Mouse (Mus musculus) adrenal gland, adult 8-10 months (tissue): ENCODE data around the gene Zfp651. TPM values are rescaled to one million over a fixed set of nuclear protein-coding genes. Genes with fewer than 3 reads are reported as not detected.

ENCODE experiments used
- DNase-seq: peaks from one replicate; pipeline ENCODE4 v3.0.0; 2022
- total RNA-seq, 4 experiments: library from RNA; stranded (reverse); gene quantifications; 2 replicates each; pipeline ENCODE4 v1.2.4; 2022

Zfp651 gene
- total RNA-seq, 4 experiments from 2014 or later = 39.3 to 64.2 (median 52.9) TPM

DNA sequence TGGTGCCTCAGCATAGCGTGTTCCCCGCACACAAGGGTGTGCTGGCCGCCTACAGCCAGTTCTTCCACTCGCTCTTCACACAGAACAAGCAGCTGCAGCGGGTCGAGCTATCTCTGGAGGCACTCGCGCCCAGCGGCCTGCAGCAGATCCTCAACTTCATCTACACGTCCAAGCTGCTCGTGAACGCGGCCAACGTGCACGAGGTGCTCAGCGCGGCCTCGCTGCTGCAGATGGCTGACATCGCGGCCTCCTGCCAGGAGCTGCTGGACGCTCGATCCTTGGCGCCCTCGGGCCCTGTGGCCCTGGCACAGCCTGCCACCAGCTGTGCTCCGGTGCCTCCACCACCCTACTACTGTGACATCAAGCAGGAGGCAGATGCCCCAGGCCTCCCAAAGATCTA is 3.6 kb downstream of the Zfp651 start:
- no peak for DNase-seq

DNA sequence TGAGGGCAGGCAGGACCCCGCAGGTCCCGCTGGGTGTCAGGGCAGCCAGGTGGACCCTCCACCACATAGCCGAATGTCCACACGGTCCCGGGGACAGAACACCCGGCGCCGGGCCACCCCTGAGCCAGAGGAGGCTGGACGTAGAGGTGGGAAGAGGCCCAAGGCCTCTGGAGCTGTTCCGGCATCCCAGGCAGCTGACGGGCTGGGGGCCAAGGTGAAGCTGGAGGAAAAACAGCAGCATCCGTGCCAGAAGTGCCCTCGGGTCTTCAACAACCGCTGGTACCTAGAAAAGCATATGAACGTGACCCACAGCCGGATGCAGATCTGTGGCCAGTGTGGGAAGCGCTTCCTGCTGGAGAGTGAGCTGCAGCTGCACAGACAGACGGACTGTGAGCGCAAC is 4.6 kb downstream of the Zfp651 start:
- DNase-seq = no peak

DNA sequence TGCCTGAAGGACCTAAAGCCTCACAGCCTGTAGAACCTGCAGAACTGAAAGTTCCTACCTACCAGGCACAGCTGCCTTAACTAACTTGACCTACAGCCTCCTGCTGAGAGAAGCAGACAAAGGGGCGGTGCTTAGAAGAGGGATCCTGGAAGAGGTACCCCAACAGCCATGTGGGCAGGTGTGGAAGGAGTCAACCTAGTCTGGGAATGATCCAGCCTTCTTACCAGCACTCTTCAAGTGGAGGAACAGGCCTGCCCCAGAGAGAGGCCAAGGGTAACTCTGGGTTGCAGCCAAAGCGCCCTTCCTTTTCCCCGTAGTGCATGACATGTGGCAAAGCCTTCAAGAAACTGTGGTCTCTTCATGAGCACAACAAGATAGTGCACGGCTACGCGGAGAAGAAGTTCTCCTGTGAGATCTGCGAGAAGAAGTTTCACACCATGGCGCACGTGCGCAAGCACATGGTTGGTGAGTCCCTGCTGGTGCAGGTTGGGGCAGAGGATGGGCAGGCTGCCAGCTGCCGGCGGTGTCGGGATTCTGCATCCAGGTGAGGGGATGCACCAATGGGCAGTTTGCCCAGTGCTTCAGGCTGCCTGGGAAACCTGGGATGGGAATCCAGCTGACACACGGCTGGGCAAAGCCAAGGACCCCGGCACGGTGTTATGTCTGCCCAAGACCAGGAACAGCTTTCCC is 6.2 kb downstream of the Zfp651 start:
- no peak for DNase-seq

DNA sequence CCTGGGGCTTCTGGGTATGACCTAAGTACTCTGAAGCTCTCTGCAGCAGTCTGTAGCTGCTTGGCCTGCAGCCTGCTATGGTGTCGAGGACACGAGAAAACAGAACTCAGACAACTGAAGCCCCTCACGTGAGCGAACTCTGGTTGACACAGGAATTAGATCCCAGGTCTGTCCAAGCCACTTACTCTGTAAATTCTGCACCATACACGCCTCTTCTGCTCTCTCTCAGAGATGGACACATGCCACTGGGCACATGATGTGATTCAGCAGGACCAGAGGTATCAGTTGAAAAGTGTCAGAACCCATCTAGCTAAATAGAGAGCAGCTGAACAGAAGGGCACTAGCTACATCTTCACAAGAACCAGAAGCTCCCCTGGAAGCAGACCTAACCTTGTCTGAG is 13.3 kb downstream of the Zfp651 start:
- no peak for DNase-seq

DNA sequence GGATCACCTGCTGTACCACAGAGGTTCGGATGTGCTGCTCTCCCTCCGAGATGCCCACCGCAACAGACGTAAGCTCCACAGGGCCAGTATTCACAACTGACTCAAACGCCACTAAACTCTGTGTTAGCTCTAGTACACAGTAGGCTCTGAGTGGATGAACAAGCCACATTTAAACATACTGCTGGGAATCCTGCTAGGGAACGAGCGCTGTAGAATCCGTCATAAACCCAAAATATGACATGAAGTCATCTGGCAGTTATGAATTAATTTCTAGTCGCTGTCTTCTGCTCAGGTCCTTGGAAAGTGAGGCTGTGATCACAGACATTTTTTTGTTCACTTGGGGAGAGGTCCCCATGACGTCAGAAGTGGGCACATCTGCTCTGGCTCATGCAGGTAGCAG is 16.8 kb downstream of the Zfp651 start:
- DNase-seq = no peak

DNA sequence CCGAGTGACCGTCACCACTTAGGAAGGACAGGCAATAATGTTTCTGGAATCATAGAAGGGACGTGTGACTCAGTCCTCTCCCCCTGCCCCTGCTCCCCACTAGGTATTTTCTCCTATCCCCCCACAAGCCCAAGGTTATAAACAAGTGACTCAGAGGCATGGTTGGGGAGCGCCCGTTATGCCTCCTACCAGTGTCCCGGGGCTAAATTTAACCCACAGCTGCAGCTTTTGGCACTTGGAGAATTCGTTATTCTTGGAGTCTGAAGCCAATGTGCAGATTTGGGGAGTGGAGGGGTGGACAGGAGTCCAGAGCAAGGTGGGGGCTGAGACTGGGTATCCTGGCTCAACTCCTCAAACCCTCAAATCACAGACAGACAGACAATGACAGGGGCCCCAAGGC is 17.4 kb downstream of the Zfp651 start:
- no peak for DNase-seq

DNA sequence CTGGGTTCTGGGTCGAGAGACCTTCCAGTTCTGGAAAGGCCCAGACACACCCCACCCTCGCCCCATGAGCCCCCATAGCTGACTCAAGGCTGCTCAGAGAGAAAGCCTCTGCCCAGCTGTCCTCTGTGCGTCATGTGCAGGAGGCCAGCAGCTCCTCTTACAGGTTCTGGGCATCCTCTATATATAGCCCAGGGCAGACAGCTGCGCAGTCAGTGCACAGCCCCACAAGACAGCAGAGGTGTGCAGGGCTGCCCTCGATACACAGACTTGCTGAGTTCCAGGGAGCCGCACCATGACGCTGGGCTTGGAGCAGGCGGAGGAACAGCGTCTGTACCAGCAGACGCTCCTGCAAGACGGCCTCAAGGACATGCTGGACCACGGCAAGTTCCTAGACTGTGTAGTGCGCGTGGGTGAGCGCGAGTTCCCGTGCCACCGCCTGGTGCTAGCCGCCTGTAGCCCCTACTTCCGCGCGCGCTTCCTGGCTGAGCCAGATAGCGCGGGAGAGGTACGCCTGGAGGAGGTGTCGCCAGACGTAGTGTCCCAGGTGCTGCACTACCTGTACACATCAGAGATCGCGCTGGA is 18.4 kb downstream of the Zfp651 start, which contains the start of gene Klhl40:
TSS of gene Klhl40 (plus strand) at position 124 of the 582 bp plus-strand sequence.
- no peak for DNase-seq

DNA sequence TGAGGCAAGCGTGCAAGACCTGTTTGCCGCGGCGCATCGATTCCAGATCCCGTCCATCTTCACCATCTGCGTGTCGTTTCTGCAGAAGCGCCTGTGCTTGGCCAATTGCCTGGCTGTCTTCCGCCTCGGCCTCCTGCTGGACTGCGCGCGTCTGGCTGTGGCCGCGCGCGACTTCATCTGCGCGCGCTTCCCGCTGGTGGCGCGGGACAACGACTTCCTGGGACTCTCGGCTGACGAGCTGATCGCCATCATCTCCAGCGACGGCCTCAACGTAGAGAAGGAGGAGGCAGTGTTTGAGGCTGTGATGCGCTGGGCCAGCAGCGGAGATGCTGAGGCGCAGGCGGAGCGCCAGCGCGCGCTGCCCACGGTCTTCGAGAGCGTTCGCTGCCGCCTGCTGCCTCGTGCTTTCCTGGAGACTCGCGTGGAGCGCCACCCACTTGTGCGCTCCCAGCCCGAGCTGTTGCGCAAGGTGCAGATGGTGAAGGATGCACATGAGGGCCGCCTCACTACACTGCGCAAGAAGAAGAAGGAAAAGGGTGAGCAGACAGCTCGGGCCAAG is 19.0 kb downstream of the Zfp651 start:
- no peak for DNase-seq

DNA sequence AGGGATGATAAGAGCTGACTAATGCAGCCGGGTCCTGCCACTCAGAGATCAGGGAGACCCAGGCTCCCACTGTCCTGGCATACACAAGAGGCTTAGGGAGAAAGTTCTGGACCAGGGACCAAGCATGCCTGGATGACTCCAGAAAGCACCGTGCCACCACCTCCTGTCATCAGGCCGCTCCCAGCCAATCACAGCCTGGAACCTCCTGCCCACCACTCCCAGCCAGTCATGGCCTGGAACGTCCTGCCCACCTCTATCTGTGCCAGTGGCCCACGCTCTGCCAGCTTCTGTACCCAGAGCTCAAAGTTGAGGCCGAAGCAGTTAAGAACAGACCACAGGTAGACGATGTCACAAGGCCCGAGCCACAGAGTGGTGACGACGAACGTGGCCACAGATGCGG is 25.7 kb downstream of the Zfp651 start:
- DNase-seq = no peak

DNA sequence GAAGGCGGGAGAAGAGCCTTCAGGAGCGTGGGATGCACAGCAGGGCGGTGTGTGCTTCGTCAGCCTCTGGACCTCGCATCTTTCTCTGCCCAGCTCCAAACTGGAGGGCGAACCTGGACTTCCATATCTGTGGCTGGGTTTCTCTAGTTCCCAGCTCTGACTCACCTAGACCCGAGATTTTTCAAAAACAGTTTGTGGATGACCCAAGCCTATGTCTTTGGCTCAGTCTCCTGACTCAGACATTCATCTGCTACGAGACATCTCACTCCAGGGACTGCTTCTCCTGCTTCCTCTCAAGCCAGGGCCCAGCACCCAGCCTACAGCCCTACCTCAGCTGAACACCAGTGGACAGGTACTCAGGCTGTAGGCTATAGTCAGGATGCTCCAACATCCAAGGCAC is 26.1 kb downstream of the Zfp651 start:
- no peak for DNase-seq

DNA sequence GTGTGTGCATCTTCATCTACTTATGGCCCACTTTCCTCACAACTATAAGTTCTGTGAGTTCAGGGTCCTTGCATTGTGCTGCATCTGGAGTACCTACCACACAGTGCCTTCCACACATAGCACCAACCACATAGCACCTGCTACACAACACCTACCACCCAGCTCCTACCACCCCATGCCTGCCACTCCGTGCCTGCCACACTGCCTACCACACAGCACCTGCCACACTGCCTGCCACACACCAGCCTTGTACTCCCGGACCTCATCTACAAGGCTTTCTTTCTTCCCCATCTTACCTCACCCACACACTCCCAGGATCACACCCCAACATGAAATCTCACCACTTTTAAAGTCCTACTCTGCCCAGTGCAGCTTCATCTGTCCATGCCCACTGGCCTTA is 27.2 kb downstream of the Zfp651 start:
- no peak for DNase-seq

DNA sequence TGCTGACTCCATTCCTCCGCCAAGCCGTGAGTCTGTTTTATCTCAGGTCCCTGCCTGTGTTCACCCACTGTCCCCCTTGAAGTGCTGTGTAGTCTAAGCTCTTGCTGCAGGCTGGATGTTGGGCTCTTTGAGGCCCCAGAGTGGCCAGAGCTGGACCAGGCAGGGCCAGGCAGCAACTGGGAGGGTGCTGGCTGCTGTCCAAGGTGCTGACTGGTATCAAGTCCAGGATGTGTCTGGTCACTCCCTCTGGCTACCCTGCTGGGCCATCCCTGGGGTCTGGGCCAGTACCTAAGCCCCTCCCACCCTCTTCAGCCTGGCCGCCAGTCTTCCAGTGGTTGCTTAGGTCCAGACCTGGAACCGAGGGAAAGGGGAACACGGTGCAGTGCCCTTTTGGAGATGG is 32.1 kb downstream of the Zfp651 start:
- peak; percentile 28 for DNase-seq

DNA sequence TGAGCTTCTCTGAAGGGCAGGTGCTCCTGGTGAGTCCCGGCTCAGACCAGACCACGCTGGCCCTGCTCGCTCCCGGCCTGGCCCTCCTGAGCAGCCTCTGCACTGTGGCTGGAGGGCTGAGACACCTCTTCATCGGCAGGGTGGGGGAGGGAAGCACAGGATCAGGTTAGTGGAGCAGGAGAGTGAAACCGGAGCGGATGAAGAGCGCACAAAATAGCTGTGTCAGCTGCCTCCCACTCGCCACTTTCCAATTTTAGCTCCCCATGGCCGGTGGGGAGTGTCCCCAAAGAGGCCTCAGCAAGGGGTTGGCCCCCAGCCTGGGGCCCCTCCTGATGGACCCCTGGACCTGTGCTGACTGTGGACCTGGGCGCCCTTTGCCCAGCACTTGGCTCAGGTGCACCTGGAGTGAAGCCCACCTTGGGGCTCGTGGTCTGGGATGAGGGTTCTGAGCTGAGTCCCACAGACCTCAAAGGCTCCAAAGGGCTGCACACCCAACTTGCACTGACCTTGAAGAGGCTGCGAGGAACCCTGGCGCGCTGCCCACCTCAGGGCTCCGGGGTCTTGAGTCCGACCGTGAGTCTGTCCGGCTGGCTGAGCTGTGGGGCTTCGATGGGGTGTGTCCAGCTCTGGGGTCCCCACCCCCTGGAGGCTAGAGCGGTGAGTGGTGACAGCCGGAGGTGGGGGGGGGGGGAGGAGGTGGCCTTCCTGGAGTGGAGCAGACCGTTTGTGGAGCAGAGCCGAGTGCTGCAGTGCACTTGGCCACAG is 32.8 kb downstream of the Zfp651 start, which contains the start of gene Hhatl:
TSS of gene Hhatl (minus strand) at position 751 of the 765 bp plus-strand sequence.
- no peak for DNase-seq

DNA sequence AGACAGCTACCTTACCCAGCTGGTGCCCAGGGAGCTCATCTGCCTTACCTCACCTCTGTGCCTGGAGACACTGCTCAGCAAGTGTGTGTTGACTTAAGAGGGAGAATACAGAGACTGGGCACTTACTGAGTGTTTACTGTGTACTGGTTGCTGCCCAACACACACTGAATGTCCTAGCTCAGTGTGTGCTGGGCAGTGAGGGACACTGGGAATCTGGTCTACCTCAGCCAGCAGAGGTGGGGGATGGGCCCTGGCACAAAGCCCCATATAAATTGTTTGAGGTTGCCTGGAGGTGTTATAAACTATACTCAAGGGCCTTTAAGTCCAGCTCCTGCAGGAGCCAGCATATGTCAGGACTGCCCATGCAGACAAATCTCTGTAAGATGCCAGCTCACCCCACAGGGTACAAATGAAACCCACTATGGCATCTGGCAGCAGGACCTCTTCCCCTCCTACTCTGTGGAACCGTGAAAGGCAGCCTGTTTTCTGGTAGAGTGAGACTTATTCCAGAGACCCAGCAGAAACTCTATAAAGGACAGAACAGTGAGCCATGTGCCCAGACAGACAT is 35.9 kb downstream of the Zfp651 start:
- DNase-seq = no peak

DNA sequence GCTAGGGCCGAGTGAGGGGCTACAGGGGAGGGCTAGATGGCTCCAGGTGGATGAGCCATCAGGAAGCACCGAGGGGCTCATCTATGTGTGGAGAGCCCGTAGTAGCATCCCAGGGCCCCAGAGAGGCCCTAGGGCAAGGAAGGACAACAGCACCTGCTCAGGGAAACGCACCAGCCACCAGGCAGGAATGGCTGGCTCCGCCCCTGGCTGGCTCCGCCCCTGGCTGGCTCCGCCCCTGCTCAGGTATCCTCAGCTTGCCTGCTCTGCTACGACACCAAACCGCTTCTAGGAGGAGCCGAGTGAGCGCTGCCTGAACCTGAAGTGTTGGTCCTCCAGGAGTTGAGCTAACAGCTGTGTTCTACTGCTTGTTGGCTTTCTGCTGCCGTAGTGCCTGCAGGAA is 38.6 kb downstream of the Zfp651 start:
- no peak for DNase-seq

DNA sequence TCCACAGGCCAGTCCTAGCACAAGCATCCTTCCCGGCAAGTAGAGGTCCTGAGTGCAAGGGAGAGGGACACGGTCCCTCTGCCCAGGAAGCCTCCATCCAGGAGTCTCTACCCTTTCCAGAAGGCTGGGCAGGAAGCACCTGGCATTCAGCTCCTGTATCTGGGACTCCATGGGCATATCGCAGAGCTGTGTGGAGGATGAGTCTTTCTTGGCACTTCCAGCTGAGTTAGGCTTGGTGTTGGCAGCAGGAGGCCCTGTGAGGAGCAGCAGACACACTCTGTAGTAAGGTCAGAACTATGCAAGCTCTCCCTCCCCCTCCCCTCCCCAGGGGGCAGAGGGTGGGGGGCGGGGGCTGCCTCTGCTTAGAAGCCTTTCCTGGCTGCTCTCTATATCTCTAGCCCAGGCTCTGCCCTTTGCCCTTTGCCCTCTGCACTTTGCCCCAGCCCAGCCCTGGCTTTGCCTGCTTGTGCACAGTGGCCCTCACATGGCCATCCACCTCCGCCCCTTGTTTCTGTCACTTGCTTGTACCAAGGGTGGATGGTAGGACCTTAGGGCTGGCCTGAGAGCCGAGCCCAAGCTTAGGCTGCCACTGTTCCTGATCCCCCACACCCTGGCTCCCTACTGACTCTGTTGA is 39.9 kb downstream of the Zfp651 start:
- DNase-seq = no peak

DNA sequence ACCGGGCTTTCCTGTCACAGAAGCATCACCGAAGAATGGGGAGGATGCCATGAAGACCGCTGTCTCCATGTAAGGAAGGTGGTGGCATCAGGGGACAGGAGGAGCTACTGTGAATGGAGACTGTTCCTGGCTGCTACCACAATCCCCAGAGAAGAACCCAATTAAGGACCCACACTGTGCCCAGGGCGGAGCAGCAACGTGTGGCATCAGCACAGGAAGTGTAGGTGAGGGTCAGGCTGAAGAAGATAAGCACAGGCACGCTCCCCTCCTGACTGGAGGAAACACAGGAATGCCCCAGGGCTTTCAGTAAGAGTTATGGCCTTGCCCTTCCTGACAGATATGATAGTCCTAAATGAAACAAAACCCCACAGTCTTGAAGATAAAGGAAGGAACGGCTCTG is 43.6 kb downstream of the Zfp651 start:
- DNase-seq = no peak

DNA sequence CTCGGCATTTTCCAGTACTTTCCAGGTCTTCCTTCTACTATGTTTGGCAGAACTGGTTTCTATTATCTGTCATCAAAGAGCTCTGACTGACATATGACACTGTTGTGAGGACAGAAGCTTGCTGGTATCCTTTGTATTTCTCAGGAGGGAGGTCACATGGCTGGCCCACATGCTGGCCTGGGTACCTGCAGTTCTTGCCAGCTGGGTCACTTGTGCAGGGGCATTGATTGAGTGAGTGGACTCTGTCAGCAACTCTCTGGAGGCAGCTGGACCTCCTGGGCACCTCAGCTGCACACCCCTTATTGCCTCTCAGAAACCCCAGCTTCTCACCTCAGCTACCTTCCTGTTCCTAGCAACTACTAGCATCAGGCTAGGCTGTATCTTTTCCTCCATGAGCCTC is 48.4 kb downstream of the Zfp651 start:
- DNase-seq = no peak

DNA sequence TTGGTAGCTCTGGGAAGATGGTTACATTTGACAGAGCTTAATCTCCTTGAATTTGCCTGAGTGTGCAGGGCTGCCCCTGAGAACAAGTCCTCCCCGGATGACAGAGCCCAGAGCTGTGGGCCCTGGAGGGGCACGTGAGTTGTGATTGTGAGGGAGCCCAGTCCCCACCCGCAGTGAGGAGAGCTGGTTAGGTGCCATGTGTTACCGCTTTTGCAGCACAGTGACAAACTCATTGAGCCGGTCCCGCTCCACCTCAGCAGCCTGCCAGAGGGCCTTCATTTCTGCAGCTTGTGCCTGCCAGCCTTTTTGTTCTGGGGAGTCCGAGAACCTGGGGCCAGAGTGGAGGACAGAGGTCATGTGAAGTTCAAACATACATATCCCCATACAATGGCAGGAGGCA is 48.8 kb downstream of the Zfp651 start:
- no peak for DNase-seq

DNA sequence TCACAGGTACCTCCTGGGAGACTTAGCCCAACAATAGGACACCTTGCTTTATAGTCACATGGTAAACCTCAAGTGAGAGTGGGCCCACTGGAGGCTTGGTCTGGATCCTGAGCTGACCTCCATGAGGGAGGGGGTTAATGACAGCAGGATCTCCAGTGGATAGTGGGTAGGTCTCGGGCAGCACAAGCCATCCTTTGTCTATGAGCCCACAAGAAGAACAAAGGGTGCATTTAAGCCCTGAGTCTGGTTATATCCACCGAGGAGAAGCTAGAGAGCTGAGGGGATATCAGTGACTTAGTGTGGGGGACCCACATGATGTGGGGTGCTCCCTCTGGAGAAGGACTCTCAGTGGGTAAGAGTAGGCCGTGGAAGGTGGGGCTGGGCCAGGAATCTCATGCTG is 49.4 kb downstream of the Zfp651 start:
- no peak for DNase-seq

DNA sequence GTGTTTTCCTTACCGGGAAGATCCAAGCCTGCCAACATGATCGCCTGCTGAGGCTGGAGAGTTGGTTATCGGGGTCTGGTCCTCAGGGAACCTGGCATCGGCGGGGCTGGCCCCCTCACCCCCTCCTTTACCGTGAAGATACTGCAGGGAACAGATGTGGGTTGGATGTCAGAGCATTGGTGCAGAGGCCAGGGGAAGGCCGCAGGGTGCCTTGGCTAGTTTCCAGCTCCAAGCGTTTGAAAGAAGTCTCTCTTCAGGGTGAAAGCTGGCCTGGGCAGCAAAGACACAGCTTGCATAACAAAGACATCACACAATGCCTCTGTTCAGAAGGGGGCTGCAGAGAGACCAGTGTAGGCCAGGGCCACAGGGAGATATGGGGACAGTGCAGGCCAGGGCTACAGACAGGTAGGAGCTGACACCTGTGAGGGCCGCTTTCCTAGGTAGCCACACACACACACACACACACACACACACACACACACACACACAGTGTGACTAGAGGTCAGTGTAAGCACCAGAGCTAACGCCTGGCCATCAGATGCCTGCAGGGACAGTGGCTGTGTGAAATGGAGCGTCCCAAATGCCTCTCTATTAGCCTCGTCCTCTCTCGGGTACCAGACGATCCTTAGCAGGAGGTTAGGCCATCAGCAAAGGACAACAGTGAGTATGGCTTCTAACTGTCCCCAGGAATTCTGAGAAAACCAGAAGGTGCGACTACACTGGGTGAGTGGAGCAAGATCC is 51.1 kb downstream of the Zfp651 start:
- DNase-seq = no peak

DNA sequence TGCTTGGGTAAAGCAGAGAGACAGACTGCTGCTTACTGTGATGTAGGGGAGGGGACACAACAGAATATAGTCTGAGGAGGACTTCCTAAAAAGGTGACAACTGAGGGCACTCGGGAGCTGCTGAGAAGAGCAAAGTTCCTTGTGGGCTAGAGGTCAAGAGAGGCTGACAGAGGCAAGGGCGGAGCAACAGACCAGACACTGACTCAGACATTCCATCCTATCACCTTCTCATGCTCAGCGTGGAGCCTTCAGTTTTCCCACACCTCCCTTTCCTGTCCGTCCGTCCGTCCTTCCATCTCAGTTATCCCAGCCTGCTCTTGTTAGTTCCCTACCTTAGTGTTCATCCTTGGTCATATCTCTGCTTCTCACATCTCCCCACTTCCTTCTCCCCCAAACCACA is 56.1 kb downstream of the Zfp651 start:
- DNase-seq = no peak
